Mouse (Mus musculus) gastrocnemius, adult 2 months (tissue): ENCODE results near the gene Dppa2. TPM values are rescaled to one million over a fixed set of nuclear protein-coding genes. Genes with fewer than 3 reads are reported as not detected.
"Not testable (repeated sequence)": the region's sequence is repeated elsewhere in the genome, so short reads cannot be mapped to it uniquely, and the experiment has no call there.

ENCODE experiments used
- DNase-seq: peaks from one replicate; pipeline ENCODE4 v3.0.0; 2022
- H3K27ac ChIP-seq: fragments of 200-600 bp; 2 replicates; pipeline ENCODE4 v1.8.1; 2022; ENCODE audit warnings: mild to moderate bottlenecking
- H3K4me3 ChIP-seq: fragments of 200-600 bp; 2 replicates; pipeline ENCODE4 v1.8.1; 2022; ENCODE audit warnings: mild to moderate bottlenecking, moderate library complexity
- CTCF ChIP-seq: fragments of 200-600 bp; IDR thresholded peaks from 2 replicates; pipeline ENCODE4 v1.8.1; 2022; ENCODE audit warnings: antibody characterized with exemption, mild to moderate bottlenecking, moderate library complexity
- intact Hi-C: fragments of 180-260 bp; cut with DNase I; formaldehyde crosslinking; loops from one replicate; pipeline ENCODE4 v1.15.1; 2025
- long read RNA-seq, 2 experiments: library from polyadenylated mRNA; stranded (forward); transcript quantifications; one replicate each; pipeline ENCODE4 v2.0.0; 2021
- total RNA-seq, 2 experiments: library from RNA; stranded (reverse); gene quantifications; 2 replicates each; pipeline ENCODE4 v1.2.3; 2021

Dppa2 gene
- not detected for total RNA-seq
- long read RNA-seq, experiment 1, result 0 reads
- long read RNA-seq, experiment 2, result 0 reads

DNA sequence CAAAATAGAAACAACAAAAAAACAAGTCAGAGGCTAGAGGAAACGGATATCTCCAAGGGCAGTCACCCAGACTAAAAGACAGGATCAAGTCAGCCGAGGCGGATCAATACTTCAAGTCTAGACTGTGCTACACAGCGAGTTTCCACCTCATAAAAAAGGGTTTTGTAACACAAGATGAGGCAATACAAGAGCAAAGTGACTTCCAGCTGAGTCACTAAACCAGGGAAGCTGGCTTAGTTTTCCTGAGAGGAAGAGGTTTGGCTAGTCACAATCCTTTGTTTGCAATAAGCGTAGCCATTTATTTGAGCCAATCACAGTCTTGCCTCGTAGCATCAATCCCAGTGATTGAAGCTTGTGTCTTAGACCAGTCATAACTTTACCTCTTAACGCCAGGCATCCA is at the start of gene Dppa2:
TSS of gene Dppa2 (plus strand) at position 400 of the 400 bp plus-strand sequence.
- no peak within 1 kb of the TSS for H3K27ac ChIP-seq
- no peak for DNase-seq
- no peak within 1 kb of the TSS for H3K4me3 ChIP-seq
- intact Hi-C loops, result no loop called here
- TF ChIP-seq CTCF, result no peak

DNA sequence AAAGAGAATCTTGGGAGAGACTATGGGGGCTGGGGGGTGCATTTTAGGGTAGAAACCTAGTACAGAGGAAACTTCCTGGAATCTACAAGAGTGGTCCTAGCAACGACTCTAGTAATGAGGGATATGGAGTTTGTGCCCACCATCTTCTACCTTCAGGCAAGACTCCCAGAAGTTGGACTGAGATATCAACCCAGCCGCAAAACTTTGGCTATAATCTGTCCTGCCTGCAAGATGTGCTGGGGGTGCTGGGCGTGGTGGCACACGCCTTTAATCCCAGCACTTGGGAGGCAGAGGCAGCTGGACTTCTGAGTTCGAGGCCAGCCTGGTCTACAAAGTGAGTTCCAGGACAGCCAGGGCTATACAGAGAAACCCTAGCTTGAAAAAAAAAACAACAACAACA is 49.1 kb upstream of the Dppa2 start:
- no peak overlapping the region for H3K4me3 ChIP-seq
- no peak overlapping the region for H3K27ac ChIP-seq
- TF ChIP-seq CTCF, result no peak
- DNase-seq, result no peak
- intact Hi-C loops, result no loop called here

DNA sequence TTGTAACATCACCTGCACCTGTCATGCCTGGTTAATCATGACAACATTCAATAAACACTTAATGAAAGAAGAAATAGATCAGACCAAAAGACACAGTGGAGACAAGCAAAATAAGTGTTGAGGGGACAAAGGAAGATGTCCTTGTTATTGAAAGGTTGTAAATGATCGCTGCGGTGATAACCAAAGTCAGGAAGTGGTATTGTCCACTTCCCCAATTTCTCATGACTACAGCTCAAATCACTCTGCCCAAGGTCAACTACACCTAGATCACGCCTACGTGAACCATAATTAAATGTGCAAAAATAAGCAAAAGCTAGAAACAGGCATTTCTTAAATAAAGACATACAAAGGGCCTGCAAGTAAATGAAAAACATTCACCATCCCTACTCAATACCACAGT is 44.2 kb upstream of the Dppa2 start:
- intact Hi-C loops, result no loop called here
- DNase-seq, result no peak
- no peak overlapping the region for H3K27ac ChIP-seq
- no peak for TF ChIP-seq CTCF
- no peak overlapping the region for H3K4me3 ChIP-seq

DNA sequence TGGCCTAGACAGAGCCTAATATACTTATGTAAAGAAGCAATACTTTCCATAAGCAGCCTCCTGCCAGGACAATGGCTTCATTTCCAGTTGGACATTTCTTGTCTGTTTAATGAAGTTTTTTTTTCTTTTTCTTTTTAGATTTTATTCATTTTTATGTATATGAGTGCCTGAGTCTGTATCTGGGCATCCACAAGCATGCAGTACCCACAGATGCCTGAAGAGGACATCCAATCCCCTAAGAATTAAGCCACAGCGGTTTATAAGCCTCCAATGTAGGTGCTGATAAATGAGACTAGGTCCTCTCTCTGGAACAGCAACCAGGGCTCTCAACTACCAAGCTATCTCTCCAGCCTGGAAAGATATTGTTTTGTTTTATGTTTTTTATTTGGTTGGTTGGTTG is 40.8 kb upstream of the Dppa2 start:
- no peak overlapping the region for H3K27ac ChIP-seq
- no peak for TF ChIP-seq CTCF
- H3K4me3 ChIP-seq, result no peak overlapping the region
- intact Hi-C loops, result no loop called here
- no peak for DNase-seq

DNA sequence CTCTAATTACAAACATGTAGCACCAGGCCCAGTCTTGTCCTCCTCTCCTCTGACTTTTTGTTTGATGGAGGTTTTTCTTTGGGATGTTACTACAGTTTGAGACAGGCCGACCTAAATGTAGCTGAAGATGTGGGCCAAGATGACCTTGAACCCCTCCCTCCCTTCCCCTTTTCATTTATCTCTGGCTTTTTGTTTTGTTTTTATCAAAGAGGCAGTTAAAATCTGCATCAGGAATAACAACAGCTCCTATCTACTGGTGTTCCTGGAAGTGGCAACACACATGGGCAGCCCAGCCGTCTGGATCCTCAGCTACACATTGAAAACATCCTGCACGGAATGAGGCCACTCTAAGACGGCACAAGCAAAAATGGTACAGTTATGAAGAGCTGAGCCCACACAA is 37.9 kb upstream of the Dppa2 start:
- Histone ChIP-seq H3K27ac (no peak overlapping the region), H3K4me3 (no peak overlapping the region)
- intact Hi-C loops, result no loop called here
- no peak for DNase-seq
- no peak for TF ChIP-seq CTCF

DNA sequence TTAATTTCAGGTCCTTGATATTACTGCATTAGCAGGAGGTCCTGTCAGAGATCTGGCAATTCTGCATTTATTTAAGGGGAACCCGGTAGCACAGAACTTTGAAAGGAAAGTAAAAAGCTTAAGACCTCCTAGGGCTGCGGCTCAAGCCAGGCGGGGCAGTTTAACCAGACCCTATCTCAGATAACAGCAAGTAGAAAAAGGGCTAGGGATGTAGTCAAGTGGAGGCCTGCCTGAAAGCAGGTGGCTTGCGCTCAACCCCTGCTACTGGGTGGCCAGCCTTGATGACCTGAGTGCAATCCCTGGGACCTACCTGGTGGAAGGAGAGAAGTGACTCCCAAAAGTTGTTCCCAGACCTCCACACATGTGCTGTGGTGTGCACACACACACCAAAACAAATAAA is 26.8 kb upstream of the Dppa2 start:
- Histone ChIP-seq H3K4me3 (no peak overlapping the region), H3K27ac (no peak overlapping the region)
- no peak for TF ChIP-seq CTCF
- no peak for DNase-seq
- intact Hi-C loops, result no loop called here

DNA sequence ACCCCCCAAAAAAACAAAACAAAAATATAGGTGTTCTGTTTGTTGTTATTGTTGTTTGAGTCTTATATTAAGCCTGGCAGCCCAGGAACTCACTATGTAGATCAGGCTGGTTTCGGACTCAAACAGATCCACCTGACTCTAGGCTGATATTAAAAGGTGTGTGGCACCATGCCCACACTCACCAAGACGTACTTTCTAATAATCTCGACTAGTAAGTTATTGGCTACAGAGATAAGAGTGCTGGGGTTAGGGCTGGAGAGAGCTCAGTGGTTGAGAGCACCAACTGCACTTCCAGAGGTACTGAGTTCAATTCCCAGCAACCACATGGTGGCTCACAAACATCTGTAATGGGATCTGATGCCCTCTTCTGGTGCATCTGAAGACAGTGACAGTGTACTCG is 22.8 kb upstream of the Dppa2 start:
- H3K4me3 ChIP-seq, result no peak overlapping the region
- TF ChIP-seq CTCF, result no peak
- intact Hi-C loops, result no loop called here
- DNase-seq, result no peak
- no peak overlapping the region for H3K27ac ChIP-seq

DNA sequence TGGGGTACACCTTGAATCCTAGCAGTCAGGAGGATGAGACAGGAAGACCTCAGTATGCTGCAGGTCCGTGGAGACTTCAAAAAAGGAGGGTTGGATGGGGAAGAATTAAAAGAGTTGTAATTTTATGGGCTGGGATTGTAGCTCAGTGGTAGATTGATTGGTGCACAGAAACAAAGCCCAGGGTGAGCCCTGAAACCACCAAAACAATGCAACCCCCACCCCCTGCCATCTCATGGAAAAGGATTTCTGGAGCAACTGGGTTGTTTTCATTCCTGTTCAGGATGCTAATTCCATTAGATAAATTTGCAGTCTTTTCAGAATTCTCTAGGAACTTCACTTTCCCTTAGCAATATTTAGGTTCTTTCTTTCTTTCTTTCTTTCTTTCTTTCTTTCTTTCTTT is 20.9 kb upstream of the Dppa2 start:
- DNase-seq, result no peak
- no peak overlapping the region for H3K27ac ChIP-seq
- no peak for TF ChIP-seq CTCF
- intact Hi-C loops, result no loop called here
- H3K4me3 ChIP-seq, result no peak overlapping the region

DNA sequence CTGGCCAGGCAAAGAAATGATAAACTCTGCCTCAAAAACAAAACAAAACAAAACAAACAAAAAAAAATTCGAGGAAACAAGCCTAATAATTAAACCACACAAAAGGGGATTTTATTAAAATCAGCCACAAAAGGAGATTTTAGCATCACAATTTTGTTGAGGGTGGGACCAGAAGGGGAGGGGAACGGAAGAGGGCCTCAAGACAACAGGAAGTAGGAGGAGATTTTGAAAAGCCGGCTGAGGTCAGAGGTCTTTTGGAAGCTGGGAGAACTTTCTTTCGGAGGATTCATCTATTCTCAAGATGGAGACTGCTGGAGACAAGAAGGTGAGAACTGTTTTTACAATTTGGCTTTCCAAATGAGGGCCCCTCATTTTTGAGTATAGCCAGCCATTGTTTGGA is 20.2 kb upstream of the Dppa2 start, which contains the start of gene Dppa4:
TSS of gene Dppa4 (plus strand) at position 217 of the 400 bp plus-strand sequence.
- Histone ChIP-seq H3K27ac (no peak within 1 kb of the TSS), H3K4me3 (no peak within 1 kb of the TSS)
- no peak for TF ChIP-seq CTCF
- intact Hi-C loops, result no loop called here
- DNase-seq, result no peak

DNA sequence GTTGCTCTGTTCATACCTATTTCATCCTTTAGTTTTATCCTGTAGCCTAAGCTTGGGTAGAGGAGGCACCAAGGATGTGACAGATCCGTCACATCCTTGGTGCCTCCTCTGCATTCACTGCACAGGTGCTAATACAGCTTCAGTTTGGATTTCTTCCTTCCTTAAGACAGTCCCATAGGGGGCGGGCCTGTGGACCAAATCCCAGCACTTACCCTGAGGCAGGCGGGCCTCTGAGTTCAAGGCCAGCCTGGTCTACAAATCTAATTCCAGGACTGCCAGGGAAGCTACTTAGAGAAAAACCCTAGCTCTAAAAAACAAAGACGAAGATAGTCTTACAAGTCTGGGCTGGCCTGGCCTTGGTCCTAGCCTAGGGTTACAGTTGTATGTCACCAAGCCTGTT is 18.2 kb upstream of the Dppa2 start:
- DNase-seq, result no peak
- H3K4me3 ChIP-seq, result no peak overlapping the region
- no peak overlapping the region for H3K27ac ChIP-seq
- intact Hi-C loops, result no loop called here
- no peak for TF ChIP-seq CTCF

DNA sequence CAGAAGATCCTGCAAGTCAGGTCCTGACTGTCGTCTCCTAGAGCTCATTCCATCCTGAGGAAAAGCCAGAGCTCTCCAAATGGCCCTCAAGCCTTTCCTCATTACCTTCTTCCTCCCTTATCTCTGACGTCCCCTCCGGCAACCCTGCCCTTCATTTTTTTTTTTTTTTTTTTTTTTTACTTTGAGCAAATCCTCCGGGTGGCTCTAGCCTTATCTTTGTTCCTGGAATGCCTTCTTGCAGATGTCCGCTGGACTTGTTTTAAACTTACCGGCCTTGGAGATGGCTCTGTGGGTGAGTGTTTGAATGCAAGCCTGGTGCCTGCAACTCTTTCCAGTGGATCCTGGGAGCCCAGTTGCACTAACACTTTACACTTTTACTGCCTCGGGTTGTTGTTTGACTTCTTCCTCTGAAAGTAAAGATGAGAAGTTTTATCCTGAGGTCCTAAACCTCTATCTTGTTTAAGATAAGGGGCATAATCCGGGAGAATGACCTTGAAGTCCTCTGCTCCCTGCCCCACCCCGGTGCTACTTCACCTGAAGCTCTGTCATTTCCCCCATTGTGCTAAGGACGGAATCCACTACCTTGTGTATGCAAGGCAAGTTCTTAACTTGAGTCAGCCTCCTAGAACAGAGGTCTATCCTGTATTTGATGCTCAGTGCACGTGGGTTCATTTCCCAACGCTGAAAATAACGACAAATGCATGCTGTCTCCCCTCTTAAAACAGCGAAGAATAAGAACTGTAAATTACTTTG is 6.1 kb upstream of the Dppa2 start:
- H3K27ac ChIP-seq, result no peak overlapping the region
- TF ChIP-seq CTCF, result no peak
- DNase-seq, result no peak
- H3K4me3 ChIP-seq, result no peak overlapping the region
- intact Hi-C loops, result no loop called here

DNA sequence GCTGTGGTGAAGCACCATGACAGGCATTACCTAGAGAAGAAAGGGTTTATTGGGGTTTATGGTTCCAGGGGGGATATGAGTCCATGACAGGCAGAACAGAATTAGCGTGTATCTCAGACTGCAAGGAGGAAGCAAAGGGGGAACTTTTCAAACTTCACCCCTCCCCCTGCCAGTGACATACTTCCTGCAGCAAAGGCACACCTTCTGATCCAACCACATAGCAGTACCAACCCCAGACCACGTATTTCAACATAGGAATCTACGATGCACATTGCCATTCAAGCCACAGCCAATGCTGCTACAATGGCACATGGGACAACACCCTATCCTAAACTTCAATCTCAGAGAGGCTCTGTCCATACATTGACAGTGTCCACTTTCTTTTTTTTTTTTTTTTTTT is 3.8 kb upstream of the Dppa2 start:
- no peak for TF ChIP-seq CTCF
- no peak for DNase-seq
- intact Hi-C loops, result no loop called here
- Histone ChIP-seq H3K4me3 (no peak overlapping the region), H3K27ac (no peak overlapping the region)

DNA sequence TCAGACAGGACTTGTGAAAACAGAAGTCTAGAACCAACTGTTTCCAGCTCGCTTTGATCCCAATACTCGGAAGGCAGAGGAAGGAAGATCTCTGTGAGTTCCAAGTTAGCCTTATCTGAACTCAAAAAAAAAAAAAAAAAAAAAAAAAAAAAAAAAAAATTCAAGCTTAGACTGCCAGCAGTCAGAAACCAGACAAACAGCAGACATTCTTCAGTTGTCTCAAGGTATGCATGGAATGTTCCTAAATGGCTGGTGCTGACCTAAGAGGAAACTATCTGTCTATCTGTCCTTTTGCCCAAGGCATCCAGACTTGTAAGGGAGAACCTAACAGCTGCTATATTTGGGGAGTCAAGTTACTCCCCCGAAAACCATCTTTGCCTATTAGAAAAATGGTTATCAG is 275 bp downstream of the Dppa2 start:
- TF ChIP-seq CTCF, result no peak
- H3K27ac ChIP-seq, result no peak overlapping the region
- no peak for DNase-seq
- intact Hi-C loops, result no loop called here
- H3K4me3 ChIP-seq, result no peak overlapping the region

DNA sequence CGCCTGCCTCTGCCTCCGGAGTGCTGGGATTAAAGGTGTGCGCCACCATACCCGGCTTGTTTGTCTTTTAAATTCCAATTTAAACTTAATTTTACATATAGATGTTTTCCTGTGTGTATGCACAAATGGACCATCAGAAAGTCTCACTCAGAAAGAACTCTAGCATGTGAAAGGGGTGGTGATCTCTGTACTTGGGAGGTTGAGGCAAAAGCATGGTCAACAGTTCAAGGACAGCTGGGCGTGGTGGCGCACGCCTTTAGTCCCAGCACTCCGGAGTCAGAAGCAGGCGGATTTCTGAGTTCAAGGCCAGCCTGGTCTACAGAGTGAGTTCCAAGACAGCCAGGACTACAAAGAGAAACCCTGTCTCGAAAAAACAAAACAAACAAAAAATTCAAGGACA is 5.2 kb downstream of the Dppa2 start:
- H3K27ac ChIP-seq, DNase-seq, H3K4me3 ChIP-seq, intact Hi-C loops: not testable (repeated sequence)
